In the genomic region with DNA sequence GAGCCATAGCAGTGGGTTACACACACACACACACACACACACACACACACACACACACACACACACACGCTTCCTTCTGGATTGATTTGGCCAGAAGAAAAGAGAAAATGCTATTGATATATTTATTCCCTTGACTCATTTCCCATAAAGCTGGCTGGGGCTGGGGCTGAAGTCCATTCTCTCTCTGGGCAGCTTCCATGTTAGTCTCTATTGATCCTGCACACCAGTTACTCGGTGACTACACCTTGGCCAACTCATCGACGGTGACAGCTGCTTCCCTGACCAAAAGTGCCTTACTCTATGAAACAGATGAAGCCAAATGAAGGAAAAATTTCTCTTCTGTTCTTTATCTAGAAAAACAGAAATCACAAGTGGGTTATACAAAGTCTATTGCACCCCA, we compare ENCODE assay signal across 9 mouse cellular contexts.
"Had no signal": no experiment of that assay in that cellular context is flagged by ENCODE, and none has a peak within 500 bp of the region (broad histone marks: within the 10 kb centered on the region; RNA-seq: fewer than 3 reads in every experiment).

No protein-coding gene starts in this region.

- H3K9ac ChIP-seq: intestine, embryonic 15.5 days; kidney, embryonic 15.5 days; liver, embryonic 13.5 days; lung, embryonic 14.5 days; midbrain, embryonic 13.5 days had no signal

- DNase-seq: kidney, postnatal 10 days; liver, embryonic 13.5 days; lung, embryonic 14.5 days; thymus, adult 18-20 months; thymus, postnatal 36 days had no signal

- H3K27me3 ChIP-seq: intestine, embryonic 15.5 days; kidney, embryonic 15.5 days; liver, embryonic 13.5 days; midbrain, embryonic 13.5 days had no signal

- H3K36me3 ChIP-seq: intestine, embryonic 15.5 days; kidney, embryonic 15.5 days; liver, embryonic 13.5 days; midbrain, embryonic 13.5 days had no signal

- H3K27ac ChIP-seq: intestine, embryonic 15.5 days; kidney, embryonic 15.5 days; liver, embryonic 13.5 days; macrophage; midbrain, embryonic 13.5 days had no signal

- H3K4me3 ChIP-seq: intestine, embryonic 15.5 days; kidney, embryonic 15.5 days; liver, embryonic 13.5 days; midbrain, embryonic 13.5 days had no signal

- H3K4me1 ChIP-seq: intestine, embryonic 15.5 days; liver, embryonic 13.5 days had no signal
